Mouse (Mus musculus) forebrain, embryonic 14.5 days (tissue): ENCODE results near the gene Gm4881. TPM values are rescaled to one million over a fixed set of nuclear protein-coding genes. Genes with fewer than 3 reads are reported as not detected.

Experiments used
- ATAC-seq: fragments of 200-750 bp; cut with Nextera tagmentation; 2 replicates; pipeline ENCODE4 v1.8.0; 2017; ENCODE audit warnings: mild to moderate bottlenecking, moderate library complexity
- DNase-seq: peaks from one replicate; pipeline ENCODE4 v3.0.0-alpha.2; 2015; ENCODE audit warnings: low spot score
- H3K27ac ChIP-seq: fragments of 300-500 bp; sonication (generic); 2 replicates; pipeline ENCODE4 v1.5.1; 2014; ENCODE audit warnings: low read depth, mild to moderate bottlenecking, control low read depth, low read length, moderate library complexity
- H3K27me3 ChIP-seq: fragments of 300-500 bp; sonication (generic); replicated peaks from 2 replicates; pipeline ENCODE4 v1.6.1; 2014; ENCODE audit warnings: low read length, control low read depth, mixed read lengths; ENCODE audit not compliant: control insufficient read depth, insufficient read depth
- H3K36me3 ChIP-seq: fragments of 300-500 bp; sonication (generic); 2 replicates; pipeline ENCODE4 v1.6.1; 2014; ENCODE audit warnings: low read length, control low read depth; ENCODE audit not compliant: control insufficient read depth, insufficient read depth
- H3K4me1 ChIP-seq: fragments of 300-500 bp; sonication (generic); 2 replicates; pipeline ENCODE4 v1.6.1; 2014; ENCODE audit warnings: antibody characterized with exemption, low read length, control low read depth; ENCODE audit not compliant: control insufficient read depth, insufficient read depth
- H3K4me2 ChIP-seq: fragments of 300-500 bp; sonication (generic); 2 replicates; pipeline ENCODE4 v1.6.1; 2014; ENCODE audit warnings: mild to moderate bottlenecking, control low read depth, low read length
- H3K4me3 ChIP-seq: fragments of 300-500 bp; sonication (generic); 2 replicates; pipeline ENCODE4 v1.5.1; 2014; ENCODE audit warnings: low read depth, low read length, control low read depth
- H3K9ac ChIP-seq: fragments of 300-500 bp; sonication (generic); 2 replicates; pipeline ENCODE4 v1.6.1; 2014; ENCODE audit warnings: mild to moderate bottlenecking, low read length, control low read depth, moderate library complexity
- H3K9me3 ChIP-seq: fragments of 300-500 bp; sonication (generic); replicated peaks from 2 replicates; pipeline ENCODE4 v1.6.1; 2016; ENCODE audit warnings: low read length, control low read depth, mixed read lengths; ENCODE audit not compliant: control insufficient read depth
- WGBS: fragments of 180-500 bp; shearing (Covaris S2); extraction: QIAGEN DNeasy Blood & Tissue Kit; methylation state at CpG from one replicate; pipeline ENCODE4 v1.1.7; 2014; 5-methylcytosine and 5-hydroxymethylcytosine counted together
- polyA plus RNA-seq: library from polyadenylated mRNA; unstranded; fragments of >200 nt; fragmentation: Nextera tagmentation; extraction: Ambion mirVana; gene quantifications from 2 replicates; pipeline ENCODE4 v1.2.1, GENCODE M21; 2014

Gm4881 gene
- polyA plus RNA-seq, 1 experiment from 2014 or later, result 0.70 TPM

DNA sequence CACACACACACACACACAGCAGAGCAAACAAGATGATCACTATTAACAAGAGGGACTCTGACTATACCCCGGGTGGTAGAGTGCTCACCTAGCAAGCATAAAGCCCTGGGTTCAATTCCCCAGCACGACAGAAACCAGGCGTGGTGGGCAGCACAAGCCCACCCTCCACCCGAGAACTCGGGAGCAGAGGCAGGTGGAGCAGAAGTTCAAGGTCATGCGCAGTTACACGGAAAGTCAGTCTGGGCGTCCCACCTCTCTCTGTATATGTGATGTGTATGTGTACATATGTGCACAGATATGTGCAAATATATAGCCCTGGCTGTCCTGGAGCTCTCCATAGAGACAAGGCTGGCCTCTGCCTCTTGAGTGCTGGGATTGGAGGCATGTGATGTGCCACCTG is 23.7 kb upstream of the Gm4881 start:
- DNase-seq, result no peak
- Histone ChIP-seq H3K27ac (no peak overlapping the region), H3K4me1 (peaks cover 4% of the 10 kb centered on the region; the same call in 1 of the 2 replicates), H3K4me2 (no peak overlapping the region), H3K27me3 (no peaks in the 10 kb centered on the region), H3K36me3 (peaks cover 4% of the 10 kb centered on the region; the same call in 1 of the 2 replicates), H3K4me3 (no peak overlapping the region), H3K9me3 (no peaks in the 10 kb centered on the region), H3K9ac (no peak overlapping the region)
- no peak for ATAC-seq
- 87% methylated on average over 8 of the region's 8 CpGs for WGBS

DNA sequence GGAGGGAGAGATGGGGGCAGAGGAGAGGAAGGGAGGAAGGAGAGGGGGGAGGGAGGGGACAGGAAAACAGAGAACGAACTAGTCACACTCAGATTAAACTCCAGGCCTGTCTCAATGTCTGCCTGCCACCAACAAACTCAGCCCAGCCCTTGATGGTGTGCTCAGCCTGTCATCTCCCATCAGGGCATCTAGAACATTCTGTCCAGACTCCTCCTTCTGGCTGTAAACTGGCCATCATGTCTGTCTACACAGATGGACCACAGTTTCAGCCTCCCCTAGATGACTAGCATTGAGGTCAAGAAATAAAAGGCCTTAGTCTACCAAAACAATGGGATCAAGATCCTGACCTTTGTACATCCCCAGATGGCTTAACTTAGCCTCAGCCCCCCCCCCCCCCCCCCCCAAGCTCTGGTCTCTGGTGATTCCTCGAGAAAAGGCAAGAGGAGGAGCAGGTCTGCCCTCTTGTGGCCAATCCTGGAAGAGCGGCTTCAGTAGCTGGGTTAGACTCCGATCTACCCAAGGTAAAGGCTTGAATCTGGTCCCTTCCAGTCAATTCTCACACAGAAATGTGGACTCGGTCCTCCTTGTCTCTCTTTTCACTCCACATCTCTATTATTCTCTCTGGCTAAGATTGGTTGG is 20.7 kb upstream of the Gm4881 start:
- Histone ChIP-seq H3K27ac (no peak overlapping the region), H3K36me3 (peaks cover 4% of the 10 kb centered on the region; the same call in 1 of the 2 replicates), H3K4me2 (no peak overlapping the region), H3K4me3 (no peak overlapping the region), H3K4me1 (no peaks in the 10 kb centered on the region), H3K27me3 (no peaks in the 10 kb centered on the region), H3K9me3 (no peaks in the 10 kb centered on the region), H3K9ac (no peak overlapping the region)
- WGBS, result 17% methylated on average over 5 of the region's 5 CpGs
- DNase-seq (peak; percentile 83), ATAC-seq (0 out of 2 replicates have a peak, but pooled peaks have one; percentile 40)

DNA sequence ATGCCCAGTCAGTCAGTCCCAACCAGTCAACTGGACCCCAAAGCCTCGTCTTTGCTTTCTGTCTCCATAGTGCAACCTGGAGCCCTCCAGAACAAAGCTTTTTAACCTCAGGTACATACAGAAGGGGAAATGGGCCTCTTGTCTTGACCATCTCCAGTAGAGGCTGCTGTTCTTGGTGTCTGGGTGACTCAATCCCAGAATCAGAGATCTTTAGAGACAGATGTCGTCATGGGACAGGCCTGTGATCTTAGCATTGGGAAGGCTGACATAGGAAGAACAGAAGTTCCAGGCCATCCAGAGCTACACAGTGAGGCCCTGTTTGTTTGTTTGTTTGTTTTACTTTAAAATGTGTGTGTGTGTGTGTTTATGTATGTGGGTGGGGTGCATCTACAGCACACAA is 20.0 kb upstream of the Gm4881 start:
- Histone ChIP-seq H3K27ac (no peak overlapping the region), H3K4me1 (no peaks in the 10 kb centered on the region), H3K27me3 (no peaks in the 10 kb centered on the region), H3K4me3 (no peak overlapping the region), H3K9me3 (no peaks in the 10 kb centered on the region), H3K4me2 (no peak overlapping the region), H3K36me3 (no peaks in the 10 kb centered on the region), H3K9ac (no peak overlapping the region)
- ATAC-seq (no peak), DNase-seq (no peak)
- WGBS, result 83% methylated on average over 2 of the region's 2 CpGs

DNA sequence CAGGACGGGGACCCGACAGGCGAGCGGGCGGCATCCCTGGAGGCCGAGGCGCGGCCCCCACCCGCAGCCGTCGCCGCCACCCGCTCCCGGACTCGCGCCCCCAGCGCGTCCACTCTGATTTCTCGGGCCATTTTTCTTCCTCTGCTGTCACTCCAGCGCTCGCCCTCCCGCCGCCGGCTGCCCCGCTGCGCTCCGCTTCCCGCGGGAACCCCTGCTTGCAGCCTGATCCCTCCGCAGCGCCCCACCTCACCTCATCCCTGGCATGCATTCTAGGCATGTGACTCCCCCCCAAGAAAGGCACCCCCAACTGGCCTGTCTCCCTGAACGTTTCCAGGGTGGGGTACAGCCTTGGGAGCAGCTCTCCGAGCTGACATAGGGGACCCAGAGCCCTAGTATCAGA is 10.9 kb upstream of the Gm4881 start:
- Histone ChIP-seq H3K4me3 (peak overlapping the region; percentile 30), H3K4me2 (peak overlapping the region; percentile 62), H3K36me3 (no peaks in the 10 kb centered on the region), H3K9me3 (no peaks in the 10 kb centered on the region), H3K27me3 (peaks cover 60% of the 10 kb centered on the region), H3K9ac (peak overlapping the region; percentile 57), H3K27ac (no peak overlapping the region), H3K4me1 (no peaks in the 10 kb centered on the region)
- WGBS, result 3% methylated on average over 31 of the region's 33 CpGs
- DNase-seq, result no peak
- no peak for ATAC-seq

DNA sequence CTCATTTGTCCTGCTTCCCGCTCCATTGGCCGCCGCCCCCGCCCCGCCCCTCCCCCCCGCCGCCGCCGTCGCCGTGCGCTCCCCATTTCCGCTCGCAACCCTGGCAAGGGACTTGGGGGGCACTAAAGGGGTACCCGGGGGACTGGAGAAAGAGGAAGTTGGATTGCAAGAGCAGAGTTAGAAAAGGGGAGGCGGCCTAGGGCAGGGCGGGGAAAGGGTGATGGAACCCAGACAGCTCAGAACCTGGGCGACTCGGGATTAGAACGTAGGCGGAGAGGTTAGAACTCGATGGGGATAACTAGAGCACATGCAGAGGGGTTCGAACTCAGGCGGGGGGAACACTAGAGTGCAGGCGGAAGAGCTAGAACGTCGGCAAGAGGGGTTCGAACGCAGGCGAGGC is 10.2 kb upstream of the Gm4881 start:
- H3K4me2 ChIP-seq, result peak overlapping the region; percentile 62
- DNase-seq, result no peak
- H3K4me3 ChIP-seq, result peak overlapping the region; percentile 30
- no peaks in the 10 kb centered on the region for H3K9me3 ChIP-seq
- no peak overlapping the region for H3K27ac ChIP-seq
- peaks cover 68% of the 10 kb centered on the region for H3K27me3 ChIP-seq
- 2% methylated on average over 27 of the region's 30 CpGs for WGBS
- H3K9ac ChIP-seq, result peak overlapping the region; percentile 57
- H3K36me3 ChIP-seq, result no peaks in the 10 kb centered on the region
- 0 out of 2 replicates have a peak, but pooled peaks have one; percentile 37 for ATAC-seq
- no peaks in the 10 kb centered on the region for H3K4me1 ChIP-seq

DNA sequence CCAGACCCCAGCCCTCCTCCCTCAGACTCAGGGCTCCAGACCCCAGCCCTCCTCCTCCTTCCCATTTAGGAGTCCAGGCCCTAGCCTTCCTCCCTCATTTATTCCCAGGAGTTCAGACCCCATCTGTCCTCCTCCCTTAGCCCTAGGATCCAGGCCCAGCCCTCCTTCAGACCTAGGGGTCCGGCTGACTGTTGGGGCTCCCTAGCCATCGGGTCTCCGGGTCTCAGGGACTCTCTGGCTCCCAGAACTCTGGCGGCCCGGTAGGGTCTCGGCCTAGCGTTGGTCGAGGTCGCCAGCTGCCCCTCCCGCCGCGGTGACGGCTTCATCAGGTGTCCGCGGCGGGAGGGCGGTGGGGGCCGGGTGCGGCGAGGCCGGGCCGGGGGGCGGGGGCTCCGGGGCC is 9.7 kb upstream of the Gm4881 start:
- Histone ChIP-seq H3K4me3 (peak overlapping the region; percentile 30), H3K27ac (no peak overlapping the region), H3K27me3 (peaks cover 72% of the 10 kb centered on the region), H3K4me1 (no peaks in the 10 kb centered on the region), H3K9me3 (no peaks in the 10 kb centered on the region), H3K36me3 (no peaks in the 10 kb centered on the region), H3K4me2 (peak overlapping the region; percentile 62), H3K9ac (peak overlapping the region; percentile 57)
- WGBS, result 1% methylated on average over 16 of the region's 24 CpGs
- ATAC-seq, result no peak
- no peak for DNase-seq

DNA sequence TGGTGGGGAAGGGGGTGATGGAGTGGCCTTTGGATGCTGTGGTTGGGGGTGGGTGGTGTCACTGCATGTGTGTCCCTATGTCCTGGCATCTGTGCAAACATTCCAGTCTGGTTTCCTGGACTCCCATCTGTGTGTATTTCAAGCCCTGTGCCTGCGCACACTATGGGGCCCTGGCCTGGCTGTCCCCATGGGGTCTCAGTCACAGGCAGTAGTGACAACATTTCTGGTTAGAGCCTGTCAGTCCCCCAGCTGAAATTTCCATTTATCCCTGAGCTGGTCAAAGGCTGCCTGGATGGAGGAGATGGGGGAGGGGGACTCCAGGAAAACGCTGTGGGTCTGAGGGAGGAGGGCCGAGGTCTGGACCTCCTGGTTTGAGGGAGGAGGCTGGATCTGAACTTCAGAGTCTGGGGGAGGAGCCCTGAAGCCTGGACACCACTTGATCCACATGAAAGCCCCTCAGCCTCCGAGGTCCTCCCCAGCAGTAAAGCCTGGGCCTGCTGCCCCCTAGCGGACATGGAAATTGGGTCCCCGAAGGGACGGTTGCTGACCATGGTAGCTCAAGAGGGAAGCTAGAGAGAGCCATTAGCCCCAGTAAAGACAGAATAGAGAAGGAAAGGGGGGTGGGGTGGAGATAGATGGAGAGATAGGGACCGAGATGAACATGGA is 5.8 kb upstream of the Gm4881 start:
- ATAC-seq (peak; percentile 47), DNase-seq (peak; percentile 75)
- WGBS, result 1% methylated on average over 8 of the region's 8 CpGs
- Histone ChIP-seq H3K36me3 (no peaks in the 10 kb centered on the region), H3K27ac (no peak overlapping the region), H3K4me2 (no peak overlapping the region), H3K4me3 (no peak overlapping the region), H3K9me3 (no peaks in the 10 kb centered on the region), H3K9ac (no peak overlapping the region), H3K4me1 (no peaks in the 10 kb centered on the region), H3K27me3 (peaks cover 89% of the 10 kb centered on the region)

DNA sequence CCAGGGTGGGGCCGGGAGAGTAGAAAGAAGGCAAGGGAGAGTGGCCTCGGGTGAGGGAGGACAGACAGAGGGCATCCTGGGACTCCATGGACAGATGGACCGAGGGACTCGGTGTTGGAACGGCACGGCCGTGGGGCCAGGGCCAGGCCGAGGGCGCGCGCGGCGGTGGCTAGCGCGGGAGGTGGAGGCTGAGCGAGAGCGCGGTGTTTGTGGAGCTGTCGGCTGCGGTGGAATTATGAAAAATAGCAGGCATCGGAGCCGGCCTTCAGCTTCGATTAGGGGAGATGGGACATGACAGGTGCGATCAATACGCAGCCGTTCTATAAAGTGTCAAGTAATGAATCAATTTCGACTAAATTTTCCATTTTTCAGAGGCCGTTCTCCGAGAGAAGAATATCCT is 4.5 kb upstream of the Gm4881 start:
- ATAC-seq, result no peak

More for the DNA sequence above, 4.5 kb upstream of the Gm4881 start:
- H3K4me3 ChIP-seq, result no peak overlapping the region
- H3K4me1 ChIP-seq, result peaks cover 3% of the 10 kb centered on the region; the same call in 1 of the 2 replicates
- no peak overlapping the region for H3K27ac ChIP-seq
- peaks cover 92% of the 10 kb centered on the region for H3K27me3 ChIP-seq
- WGBS, result 2% methylated on average over 29 of the region's 29 CpGs
- H3K9me3 ChIP-seq, result no peaks in the 10 kb centered on the region
- H3K9ac ChIP-seq, result peak overlapping the region; percentile 25; the same call in 1 of the 2 replicates
- no peaks in the 10 kb centered on the region for H3K36me3 ChIP-seq
- DNase-seq, result peak; percentile 22
- H3K4me2 ChIP-seq, result 0 out of 2 replicates have a peak overlapping the region, but pooled peaks have one; percentile 24
